In genomic region chr16:49069256-49069963, GRCm38 (mm10) we compare ENCODE assay signal across 23 mouse cellular contexts. TPM values are rescaled to one million over a fixed set of nuclear protein-coding genes. Genes with fewer than 3 reads are reported as not detected.
DNase-seq lines count a peak whose midpoint lies in the region; ATAC-seq lines count a peak whose summit lies in the region.
"Had no signal": no experiment of that assay in that cellular context is flagged by ENCODE, and none has a peak within 500 bp of the region (broad histone marks: within the 10 kb centered on the region; RNA-seq: fewer than 3 reads in every experiment).

No protein-coding gene starts in this region.

- DNase-seq in cerebellum, postnatal 14 days, result peak; percentile 23 to 32
- no peak for DNase-seq in cerebellum, adult 18-20 months
- DNase-seq in midbrain, embryonic 11.5 days (ENCODE audit: low spot score, missing footprints), result no peak
- peak; percentile 5 for DNase-seq in mesoderm, embryonic 11.5 days (ENCODE audit: low read depth, low spot score)
- DNase-seq in spleen, adult 18-20 months, result no peak
- no peak for DNase-seq in urinary bladder, postnatal 10 days (ENCODE audit: low spot score)
- DNase-seq: adrenal gland, postnatal 10 days; gastrocnemius, adult 2 months; heart, postnatal 4 days; kidney, adult 11 months; lung, embryonic 14.5 days; lung, postnatal 4 days had no signal

- H3K4me1 ChIP-seq in midbrain, embryonic 12.5 days, result no peaks in the 10 kb centered on the region
- H3K4me1 ChIP-seq in midbrain, embryonic 11.5 days (ENCODE audit: control insufficient read depth, insufficient read depth, low read length), result no peaks in the 10 kb centered on the region
- H3K4me1 ChIP-seq in forebrain, embryonic 15.5 days, result no peaks in the 10 kb centered on the region
- H3K4me1 ChIP-seq: embryonic facial prominence, embryonic 13.5 days; heart, embryonic 13.5 days; limb, embryonic 10.5 days; stomach, embryonic 15.5 days had no signal

- H3K27me3 ChIP-seq in midbrain, embryonic 12.5 days, result no peaks in the 10 kb centered on the region
- H3K27me3 ChIP-seq in midbrain, embryonic 11.5 days (ENCODE audit: control insufficient read depth, insufficient read depth, low read length), result no peaks in the 10 kb centered on the region
- no peaks in the 10 kb centered on the region for H3K27me3 ChIP-seq in forebrain, embryonic 15.5 days
- H3K27me3 ChIP-seq: CH12.LX; embryonic facial prominence, embryonic 13.5 days; heart, embryonic 13.5 days; stomach, embryonic 15.5 days had no signal

- 68% methylated on average over 5 of the region's 5 CpGs for WGBS in midbrain, embryonic 12.5 days
- WGBS in midbrain, embryonic 11.5 days, result 82% methylated on average over 5 of the region's 5 CpGs
- WGBS in forebrain, embryonic 15.5 days, result 53% methylated on average over 5 of the region's 5 CpGs

- H3K9ac ChIP-seq in midbrain, embryonic 12.5 days (replicated peaks), result no peak overlapping the region
- H3K9ac ChIP-seq in midbrain, embryonic 11.5 days (ENCODE audit: low read length), result no peak overlapping the region
- no peak overlapping the region for H3K9ac ChIP-seq in forebrain, embryonic 15.5 days (replicated peaks)
- H3K9ac ChIP-seq: embryonic facial prominence, embryonic 13.5 days; heart, embryonic 13.5 days; lung, embryonic 14.5 days; stomach, embryonic 15.5 days had no signal

- H3K36me3 ChIP-seq in midbrain, embryonic 12.5 days, result no peaks in the 10 kb centered on the region
- H3K36me3 ChIP-seq in midbrain, embryonic 11.5 days (ENCODE audit: control insufficient read depth, insufficient read depth, low read length), result no peaks in the 10 kb centered on the region
- no peaks in the 10 kb centered on the region for H3K36me3 ChIP-seq in forebrain, embryonic 15.5 days
- H3K36me3 ChIP-seq: embryonic facial prominence, embryonic 13.5 days; heart, embryonic 13.5 days; limb, embryonic 10.5 days; stomach, embryonic 15.5 days had no signal

- H3K27ac ChIP-seq in midbrain, embryonic 12.5 days (replicated peaks), result no peak overlapping the region
- H3K27ac ChIP-seq in midbrain, embryonic 11.5 days (ENCODE audit: low read depth, low read length), result no peak overlapping the region
- H3K27ac ChIP-seq in forebrain, embryonic 15.5 days (replicated peaks), result no peak overlapping the region
- H3K27ac ChIP-seq: embryonic facial prominence, embryonic 13.5 days; gastrocnemius, adult 2 months; heart, embryonic 13.5 days; kidney, postnatal 0 days; limb, embryonic 10.5 days; stomach, embryonic 15.5 days had no signal

- H3K4me3 ChIP-seq in midbrain, embryonic 12.5 days, result no peak overlapping the region
- no peak overlapping the region for H3K4me3 ChIP-seq in midbrain, embryonic 11.5 days (ENCODE audit: low read depth, low read length)
- no peak overlapping the region for H3K4me3 ChIP-seq in forebrain, embryonic 15.5 days
- H3K4me3 ChIP-seq: embryonic facial prominence, embryonic 13.5 days; gastrocnemius, adult 2 months; heart, embryonic 13.5 days; limb, embryonic 10.5 days; stomach, embryonic 15.5 days had no signal

- ATAC-seq in midbrain, embryonic 12.5 days (ENCODE audit: low FRiP score, low read depth), result peak; percentile 72; the same call in 1 of the 2 replicates
- ATAC-seq in midbrain, embryonic 11.5 days (ENCODE audit: low FRiP score), result no peak
- ATAC-seq in forebrain, embryonic 15.5 days (replicated peaks), result peak; percentile 71

- H3K4me2 ChIP-seq in midbrain, embryonic 12.5 days (replicated peaks), result no peak overlapping the region
- no peak overlapping the region for H3K4me2 ChIP-seq in midbrain, embryonic 11.5 days
- no peak overlapping the region for H3K4me2 ChIP-seq in forebrain, embryonic 15.5 days (replicated peaks)
- H3K4me2 ChIP-seq: embryonic facial prominence, embryonic 13.5 days; heart, embryonic 13.5 days; liver, embryonic 11.5 days; lung, embryonic 14.5 days; stomach, embryonic 15.5 days had no signal

- no peaks in the 10 kb centered on the region for H3K9me3 ChIP-seq in midbrain, embryonic 12.5 days
- no peaks in the 10 kb centered on the region for H3K9me3 ChIP-seq in midbrain, embryonic 11.5 days (ENCODE audit: control insufficient read depth, low read length)
- no peaks in the 10 kb centered on the region for H3K9me3 ChIP-seq in forebrain, embryonic 15.5 days
- H3K9me3 ChIP-seq: embryonic facial prominence, embryonic 13.5 days; heart, embryonic 13.5 days; limb, embryonic 10.5 days; stomach, embryonic 15.5 days had no signal

RNA-seq across cellular contexts. Expression of gene Myh15, which starts 12.1 kb away (rescaled TPM):
- not detected in 2 replicates for polyA plus RNA-seq in midbrain, embryonic 12.5 days (2016; fragmentation: Nextera tagmentation; extraction: Ambion mirVana)
- polyA plus RNA-seq in midbrain, embryonic 11.5 days (2014; fragmentation: Nextera tagmentation; extraction: Ambion mirVana), result 0.03 TPM in 1 of 2 replicates, not detected in the other
- 0.05 and 0.11 TPM in 2 replicates for polyA plus RNA-seq in forebrain, embryonic 15.5 days (2015; fragmentation: Nextera tagmentation; extraction: Ambion mirVana)
- polyA plus RNA-seq: embryonic facial prominence, embryonic 13.5 days; kidney, postnatal 0 days; liver, embryonic 11.5 days; lung, embryonic 14.5 days; spleen, adult 2 months; stomach, embryonic 15.5 days; thymus, postnatal 0 days had no signal

Comparison
In these comparisons a context has a peak if more than half of its experiments do, and no peak if none do; other contexts are left out.
1. DNase-seq: peak in cerebellum, postnatal 14 days (2 of 2) and mesoderm, embryonic 11.5 days (single experiment); none in cerebellum, adult 18-20 months (0 of 2), midbrain, embryonic 11.5 days (single experiment), spleen, adult 18-20 months (0 of 2) and urinary bladder, postnatal 10 days (single experiment).